Mouse (Mus musculus) granulocyte monocyte progenitor cell, adult 5-6 weeks (primary cell): ENCODE data around the gene Cspg5. TPM values are rescaled to one million over a fixed set of nuclear protein-coding genes. Genes with fewer than 3 reads are reported as not detected.

Experiments used
- ATAC-seq: replicated peaks from 2 replicates; pipeline ENCODE4 v1.8.0; 2016; ENCODE audit warnings: mild to moderate bottlenecking, moderate TSS enrichment, inconsistent platforms; ENCODE audit not compliant: poor library complexity, severe bottlenecking
- total RNA-seq, 2 experiments: library from RNA; stranded (forward) in 1 of 2; stranded (reverse) in 1 of 2; fragments of 200-712, 200-1000 nt in 1 of 2; fragments of >200 nt in 1 of 2; fragmentation: Nextera tagmentation in 1 of 2; gene quantifications; 2 replicates each; pipeline ENCODE4 v1.2.3; 2014 to 2017

Cspg5 gene
- total RNA-seq, 2 experiments from 2014 or later: not detected

DNA sequence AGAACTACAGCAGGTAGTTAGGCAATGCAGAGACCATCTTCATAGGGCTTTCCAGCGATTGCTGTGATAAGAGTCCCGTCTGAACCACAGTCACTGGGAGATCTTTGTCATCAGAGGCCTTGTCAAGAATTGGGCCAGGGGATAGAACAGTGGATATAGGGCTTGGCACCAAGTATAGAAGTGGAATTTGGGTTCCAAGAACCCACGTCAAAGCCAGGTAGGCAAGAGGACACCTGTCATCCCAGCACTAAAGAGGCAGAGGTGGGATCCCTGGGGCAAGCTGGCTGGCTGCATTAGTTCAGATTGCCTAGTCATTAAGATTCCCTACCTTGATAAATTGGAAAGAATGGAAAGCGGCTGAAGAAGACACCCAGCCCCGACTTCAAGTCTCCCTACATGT, 62.8 kb downstream of the Cspg5 start:
- no peak for ATAC-seq

Other genes with a start within 250 kb of the Cspg5 start
- 103 and 108 TPM in 2 replicates for gene Smarcc1, start 126.1 kb upstream of the Cspg5 start, total RNA-seq (2014; fragmentation: Nextera tagmentation)
- gene Smarcc1, start 126.1 kb upstream of the Cspg5 start, total RNA-seq (2017): 59.9 and 70.0 TPM in 2 replicates
- 137 and 141 TPM in 2 replicates for gene Dhx30, start 126.0 kb upstream of the Cspg5 start, total RNA-seq (2014; fragmentation: Nextera tagmentation)
- gene Dhx30, start 126.0 kb upstream of the Cspg5 start, total RNA-seq (2017): 42.6 and 65.7 TPM in 2 replicates
- gene Elp6, start 61.4 kb downstream of the Cspg5 start, total RNA-seq (2014; fragmentation: Nextera tagmentation): 7.6 and 11.0 TPM in 2 replicates
- 7.9 and 8.4 TPM in 2 replicates for gene Elp6, start 61.4 kb downstream of the Cspg5 start, total RNA-seq (2017)
- gene Scap, start 89.5 kb downstream of the Cspg5 start, total RNA-seq (2014; fragmentation: Nextera tagmentation): 31.4 and 56.3 TPM in 2 replicates
- gene Scap, start 89.5 kb downstream of the Cspg5 start, total RNA-seq (2017): 24.1 and 43.1 TPM in 2 replicates
- gene Ptpn23, start 164.4 kb downstream of the Cspg5 start, total RNA-seq (2014; fragmentation: Nextera tagmentation): 12.7 and 17.7 TPM in 2 replicates
- gene Ptpn23, start 164.4 kb downstream of the Cspg5 start, total RNA-seq (2017): 3.0 and 3.2 TPM in 2 replicates
- 1.7 and 87.9 TPM in 2 replicates for gene Ngp, start 176.0 kb downstream of the Cspg5 start, total RNA-seq (2014; fragmentation: Nextera tagmentation)
- 228 and 233 TPM in 2 replicates for gene Ngp, start 176.0 kb downstream of the Cspg5 start, total RNA-seq (2017)
- 14.8 and 16.0 TPM in 2 replicates for gene Klhl18, start 232.9 kb downstream of the Cspg5 start, total RNA-seq (2014; fragmentation: Nextera tagmentation)
- 9.5 and 9.6 TPM in 2 replicates for gene Klhl18, start 232.9 kb downstream of the Cspg5 start, total RNA-seq (2017)
- 0.34 and 4.1 TPM in 2 replicates for gene Kif9, start 233.2 kb downstream of the Cspg5 start, total RNA-seq (2014; fragmentation: Nextera tagmentation)
- 0.90 and 1.3 TPM in 2 replicates for gene Kif9, start 233.2 kb downstream of the Cspg5 start, total RNA-seq (2017)